In the genomic region with DNA sequence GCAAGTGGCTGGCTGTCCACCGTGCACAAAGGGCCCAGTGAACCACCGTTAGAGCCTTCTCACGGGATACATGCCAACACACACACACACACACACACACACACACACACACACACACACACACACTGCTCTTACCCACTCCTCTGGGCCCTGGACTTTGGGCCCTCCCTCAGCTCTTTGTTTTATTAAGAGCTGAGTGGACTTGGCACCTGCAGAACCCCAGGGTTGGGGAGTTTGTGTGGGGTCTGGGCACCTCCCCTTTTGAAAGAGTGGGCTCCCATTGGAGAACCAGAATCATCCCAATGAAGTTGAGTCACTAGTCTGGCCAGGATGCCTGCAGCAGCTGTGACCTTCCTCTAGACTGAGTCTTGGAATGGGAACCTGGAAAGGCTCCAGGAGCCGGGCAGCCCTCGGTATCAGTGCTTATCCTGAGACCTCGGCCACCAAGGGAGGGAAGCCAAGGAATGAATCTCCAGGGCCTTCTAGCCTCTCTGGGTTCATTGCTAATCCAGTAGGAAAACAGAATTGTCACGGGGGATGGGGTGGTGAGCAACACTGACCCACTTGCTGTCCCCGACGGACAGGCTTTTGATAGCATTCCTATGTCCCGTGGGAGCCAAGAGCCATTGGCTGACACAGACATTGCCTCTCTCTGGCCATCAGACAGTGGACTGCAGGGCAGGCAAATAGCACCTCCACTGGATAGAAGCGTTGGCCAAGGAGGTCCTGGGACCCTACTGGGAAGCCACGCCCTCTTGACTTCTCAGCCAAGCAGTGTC, we compare ENCODE assay signal across 8 mouse cellular contexts. TPM values are rescaled to one million over a fixed set of nuclear protein-coding genes. Genes with fewer than 3 reads are reported as not detected.
DNase-seq lines count a peak whose midpoint lies in the region; ATAC-seq and TF ChIP-seq lines count a peak whose summit lies in the region.

No protein-coding gene starts in this region.

- no peak overlapping the region for H3K4me3 ChIP-seq in hindbrain, postnatal 0 days (ENCODE audit: low read length)
- H3K4me3 ChIP-seq in liver, embryonic 13.5 days (replicated peaks), result no peak overlapping the region

- TF ChIP-seq CTCF in hindbrain, postnatal 0 days (IDR thresholded peaks at IDR 0.05; ENCODE audit: low read depth), result 0 out of 2 replicates have a peak, but pooled peaks have one; percentile 14

- no peaks in the 10 kb centered on the region for H3K36me3 ChIP-seq in hindbrain, postnatal 0 days (ENCODE audit: insufficient read depth, low read length)
- H3K36me3 ChIP-seq in liver, embryonic 13.5 days, result peaks cover 8% of the 10 kb centered on the region

- WGBS in hindbrain, postnatal 0 days, result 42% methylated on average over 12 of the region's 12 CpGs
- 61% methylated on average over 12 of the region's 12 CpGs for WGBS in liver, embryonic 13.5 days (ENCODE audit: insufficient replicate concordance)

- H3K27me3 ChIP-seq in hindbrain, postnatal 0 days (ENCODE audit: insufficient read depth, low read length), result no peaks in the 10 kb centered on the region
- no peaks in the 10 kb centered on the region for H3K27me3 ChIP-seq in liver, embryonic 13.5 days

- H3K4me2 ChIP-seq in hindbrain, postnatal 0 days (ENCODE audit: low read depth, low read length), result no peak overlapping the region
- H3K4me2 ChIP-seq in liver, embryonic 13.5 days, result no peak overlapping the region

- H3K9me3 ChIP-seq in hindbrain, postnatal 0 days (ENCODE audit: low read length), result no peaks in the 10 kb centered on the region
- no peaks in the 10 kb centered on the region for H3K9me3 ChIP-seq in liver, embryonic 13.5 days (replicated peaks)

- DNase-seq in cerebellum, adult 8-10 months, result no peak
- peak; percentile 38 to 71 for DNase-seq in adrenal gland, postnatal 4 days (ENCODE audit: low spot score in 2 of 2)
- peak; percentile 79 for DNase-seq in gastrocnemius, adult 18-20 months (ENCODE audit: low spot score)
- DNase-seq in hindbrain, postnatal 0 days (ENCODE audit: low spot score), result peak; percentile 80
- no peak for DNase-seq in liver, embryonic 13.5 days
- DNase-seq in ovary, postnatal 14 days (ENCODE audit: low spot score), result peak; percentile 71
- DNase-seq in spleen, postnatal 14 days (ENCODE audit: low spot score in 2 of 2), result no peak

- 0 out of 2 replicates have a peak, but pooled peaks cover 2% of the 10 kb centered on the region for H3K4me1 ChIP-seq in hindbrain, postnatal 0 days (ENCODE audit: insufficient read depth, low read length)
- H3K4me1 ChIP-seq in liver, embryonic 13.5 days (replicated peaks), result peaks cover 35% of the 10 kb centered on the region

- ATAC-seq in cerebellum, adult (ENCODE audit: insufficient number of reproducible peaks, low FRiP score, low TSS enrichment), result peak; percentile 54; the same call in 1 of the 2 replicates
- ATAC-seq in hindbrain, postnatal 0 days, result peak; percentile 91
- ATAC-seq in liver, embryonic 13.5 days (ENCODE audit: low read depth), result peak; percentile 61

- peak overlapping the region; percentile 57 for H3K27ac ChIP-seq in hindbrain, postnatal 0 days
- peak overlapping the region; percentile 20; the same call in 1 of the 2 replicates for H3K27ac ChIP-seq in liver, embryonic 13.5 days

- no peak overlapping the region for H3K9ac ChIP-seq in hindbrain, postnatal 0 days (replicated peaks; ENCODE audit: low read length)
- no peak overlapping the region for H3K9ac ChIP-seq in liver, embryonic 13.5 days

RNA-seq across cellular contexts. Expression of a gene that starts 50.2 kb away (rescaled TPM):
- 10 to 100 TPM; 42.2 to 45.0 TPM for total RNA-seq in adrenal gland, postnatal 4 days (2021)
- total RNA-seq in gastrocnemius, adult 18-20 months (2021), result 1 to 10 TPM; 5.8 to 6.8 TPM
- total RNA-seq in hindbrain, postnatal 0 days (2014; rRNA removed), result 16.7 and 23.6 TPM in 2 replicates
- 23.0 and 23.7 TPM in 2 replicates for polyA plus RNA-seq in hindbrain, postnatal 0 days (2015; fragmentation: Nextera tagmentation; extraction: Ambion mirVana)
- 51.1 and 58.1 TPM in 2 replicates for polyA plus RNA-seq in liver, embryonic 13.5 days (2015; fragmentation: Nextera tagmentation; extraction: Ambion mirVana)

Comparison
In these comparisons a context has a peak if more than half of its experiments do, and no peak if none do; other contexts are left out.
1. DNase-seq: peak in adrenal gland, postnatal 4 days (2 of 2), gastrocnemius, adult 18-20 months (single experiment), hindbrain, postnatal 0 days (single experiment) and ovary, postnatal 14 days (single experiment); none in cerebellum, adult 8-10 months (single experiment), liver, embryonic 13.5 days (single experiment) and spleen, postnatal 14 days (0 of 2).
2. Peak in every context shown above with its lines, with median percentiles within 50 percentile points of each other: ATAC-seq.